Mouse (Mus musculus) megakaryocyte, embryonic 14.5 days (primary cell): Measurements from ENCODE around the gene Dstn.

Experiments
- FLI1 ChIP-seq: IDR thresholded peaks from 2 replicates; pipeline ENCODE4 v1.6.1; 2012; ENCODE audit warnings: low read length, inconsistent platforms, mixed read lengths
- GATA1 ChIP-seq: IDR thresholded peaks from 3 replicates; pipeline ENCODE4 v1.6.1; 2012; ENCODE audit warnings: mixed read lengths, low read length, inconsistent platforms, borderline replicate concordance

DNA sequence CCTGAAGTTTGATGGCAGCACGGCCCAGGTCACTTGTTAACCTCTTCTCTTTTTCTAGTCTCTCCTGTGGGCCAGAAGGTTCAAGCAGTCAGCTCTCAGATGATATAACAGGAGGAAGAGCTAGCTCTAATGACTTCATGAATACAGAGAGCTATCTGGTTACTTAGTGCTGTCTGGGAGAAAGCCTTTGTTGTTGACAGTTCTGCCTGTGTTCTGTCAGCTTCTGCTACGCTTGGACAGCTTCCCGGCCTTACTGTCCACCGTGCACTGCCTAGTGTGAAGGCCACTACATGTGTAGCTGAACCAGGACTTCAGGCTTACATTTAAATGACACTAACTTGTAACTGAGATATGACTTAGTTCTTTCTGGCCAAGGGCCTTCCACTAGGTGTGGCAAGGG, 33.3 kb downstream of the Dstn start:
- TF ChIP-seq FLI1: no peak
- no peak for TF ChIP-seq GATA1
